Mouse (Mus musculus) natural killer cell, adult 2 months (primary cell): ENCODE data around the gene Sema4f.

Experiments used
- DNase-seq, 2 experiments: peaks; one replicate each; pipeline ENCODE4 v3.0.0; 2022; ENCODE audit warnings: low spot score in 2 of 2

Sema4f gene

GRCm38 (mm10) chr6:82871632-82872331 lies 67.8 kb downstream of the Sema4f start:
- DNase-seq: peak in 1 of 2 experiments; percentile 3

GRCm38 (mm10) chr6:82868476-82868875 lies 71.1 kb downstream of the Sema4f start:
- DNase-seq: no peak

- peak; percentile 5 to 13 for DNase-seq
Observed at GRCm38 (mm10) chr6:82863380-82863874, 76.1 kb downstream of the Sema4f start.

- DNase-seq: no peak
Observed at GRCm38 (mm10) chr6:82862475-82862874, 77.1 kb downstream of the Sema4f start.

- no peak for DNase-seq
Observed at GRCm38 (mm10) chr6:82862042-82862441, 77.5 kb downstream of the Sema4f start.
